Mouse (Mus musculus) intestine, embryonic 16.5 days (tissue): ENCODE measurements at regions not wholly inside any gene's neighbourhood (a gene's known extent, or its start where the extent isn't known, plus 50 kb on each side); places are given as distances from the start of the nearest gene placed in this dataset.
A peak's percentile ranks its signal among the peaks of the same experiment; 100 is the strongest.

Source experiments
- ATAC-seq: fragments of 200-750 bp; cut with Nextera tagmentation; 2 replicates; pipeline ENCODE4 v1.8.0; 2017; ENCODE audit warnings: moderate TSS enrichment, moderate library complexity
- H3K27ac ChIP-seq: fragments of 300-500 bp; sonication (generic); 2 replicates; pipeline ENCODE4 v1.5.1; 2014; ENCODE audit warnings: mild to moderate bottlenecking, low read length
- H3K27me3 ChIP-seq: fragments of 300-500 bp; sonication (generic); replicated peaks from 2 replicates; pipeline ENCODE4 v1.6.1; 2014; ENCODE audit warnings: low read length, control low read depth, mixed read lengths; ENCODE audit not compliant: control insufficient read depth, insufficient read depth
- H3K36me3 ChIP-seq: fragments of 300-500 bp; sonication (generic); 2 replicates; pipeline ENCODE4 v1.6.1; 2014; ENCODE audit warnings: low read length, control low read depth; ENCODE audit not compliant: control insufficient read depth, insufficient read depth
- H3K4me1 ChIP-seq: fragments of 300-500 bp; sonication (generic); 2 replicates; pipeline ENCODE4 v1.6.1; 2014; ENCODE audit warnings: low read length, control low read depth, mixed read lengths; ENCODE audit not compliant: control insufficient read depth, insufficient read depth
- H3K4me2 ChIP-seq: fragments of 300-500 bp; sonication (generic); 2 replicates; pipeline ENCODE4 v1.6.1; 2014; ENCODE audit warnings: low read depth, low read length, control low read depth
- H3K4me3 ChIP-seq: fragments of 300-500 bp; sonication (generic); 2 replicates; pipeline ENCODE4 v1.5.1; 2014; ENCODE audit warnings: mild to moderate bottlenecking, low read length
- H3K9ac ChIP-seq: fragments of 300-500 bp; sonication (generic); 2 replicates; pipeline ENCODE4 v1.6.1; 2014; ENCODE audit warnings: low read depth, low read length
- H3K9me3 ChIP-seq: fragments of 300-500 bp; sonication (generic); 2 replicates; pipeline ENCODE4 v1.6.1; 2016; ENCODE audit warnings: low read length, control low read depth; ENCODE audit not compliant: control insufficient read depth
- WGBS: fragments of 180-500 bp; shearing (Covaris S2); extraction: QIAGEN DNeasy Blood & Tissue Kit; methylation state at CpG from one replicate; pipeline ENCODE4 v1.1.7; 2014; 5-methylcytosine and 5-hydroxymethylcytosine counted together

GRCm38 (mm10) chr15:96751243-96752061, 51.9 kb upstream of the Slc38a2 start:
- H3K27ac ChIP-seq: no peak overlapping the region
- H3K4me2 ChIP-seq: no peak overlapping the region
- no peak overlapping the region for H3K4me3 ChIP-seq
- H3K36me3 ChIP-seq: no peaks in the 10 kb centered on the region
- 83% methylated on average over 13 of the region's 13 CpGs for WGBS
- no peak overlapping the region for H3K9ac ChIP-seq
- H3K9me3 ChIP-seq: no peaks in the 10 kb centered on the region
- peaks cover 9% of the 10 kb centered on the region for H3K4me1 ChIP-seq
- H3K27me3 ChIP-seq: no peaks in the 10 kb centered on the region
- ATAC-seq: no peak

DNA sequence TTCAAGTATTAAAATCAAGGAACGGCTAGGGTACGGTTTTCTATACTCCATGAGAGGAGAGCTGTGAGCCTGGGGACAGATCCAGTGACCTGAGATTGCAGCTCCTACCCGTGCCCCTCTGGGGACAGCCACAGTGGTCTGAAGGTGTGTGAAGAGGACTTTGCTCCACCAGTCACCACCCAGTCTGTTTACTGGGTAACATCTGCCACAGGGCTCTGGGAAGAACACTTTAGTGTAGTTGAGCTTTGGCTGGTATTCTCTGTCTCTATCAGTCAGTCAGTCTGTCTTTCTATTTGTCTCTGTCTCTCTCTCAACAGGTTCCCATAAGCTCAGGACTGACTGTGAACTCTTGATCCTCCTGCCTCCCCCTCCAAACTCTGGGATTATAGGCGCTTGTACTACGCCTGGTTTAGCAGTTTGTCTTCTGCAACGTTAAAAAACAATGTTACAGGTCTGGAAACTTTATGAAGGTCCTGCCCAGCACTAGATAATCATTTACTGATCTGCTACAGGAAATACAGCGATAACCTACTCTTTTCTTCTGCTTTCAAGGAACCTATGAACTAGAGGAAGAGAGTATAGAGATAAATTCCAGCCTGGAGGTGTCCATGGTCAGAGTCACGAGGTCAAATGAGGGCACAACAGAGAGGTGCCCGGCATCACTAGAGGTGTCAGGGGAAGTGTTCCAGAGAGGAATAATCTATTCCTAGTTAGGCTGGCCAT, 50.2 kb upstream of the Slc38a2 start:
- H3K9ac ChIP-seq: no peak overlapping the region
- no peaks in the 10 kb centered on the region for H3K27me3 ChIP-seq
- H3K36me3 ChIP-seq: no peaks in the 10 kb centered on the region
- 0 out of 2 replicates have a peak overlapping the region, but pooled peaks have one; percentile 15 for H3K4me3 ChIP-seq
- peak overlapping the region; percentile 82 for H3K27ac ChIP-seq
- 55% methylated on average over 9 of the region's 9 CpGs for WGBS
- H3K4me2 ChIP-seq: peak overlapping the region; percentile 38
- H3K4me1 ChIP-seq: peaks cover 4% of the 10 kb centered on the region; the same call in 1 of the 2 replicates
- ATAC-seq: peak; percentile 88
- H3K9me3 ChIP-seq: no peaks in the 10 kb centered on the region
